Mouse (Mus musculus): Measurements from ENCODE around the gene Gm2431.
A peak's percentile ranks its signal among the peaks of the same experiment; 100 is the strongest.
"Not testable (repeated sequence)": the region's sequence is repeated elsewhere in the genome, so short reads cannot be mapped to it uniquely, and the experiment has no call there.

Gm2431 gene

GRCm38 (mm10) chr7:142258254-142258653 lies at the start of gene Gm2431:
Gm2431 (minus strand) TSS chr7:142258354.
- DNase-seq = not testable (repeated sequence)

- not testable (repeated sequence) for DNase-seq
These were observed 45.8 kb upstream of the Gm2431 start for GRCm38 (mm10) chr7:142303929-142304328.

GRCm38 (mm10) chr7:142303249-142303648 lies 45.1 kb upstream of the Gm2431 start, which contains the start of gene Krtap5-4:
Krtap5-4 (plus strand) TSS chr7:142303549.
- DNase-seq = no peak

- DNase-seq = not testable (repeated sequence)
These were observed 38.9 kb upstream of the Gm2431 start, which contains the start of gene Krtap5-1 for GRCm38 (mm10) chr7:142297018-142297417. Krtap5-1 (minus strand) TSS chr7:142297118.

GRCm38 (mm10) chr7:142296108-142296507 lies 38.0 kb upstream of the Gm2431 start:
- DNase-seq = not testable (repeated sequence)

GRCm38 (mm10) chr7:142295418-142295817 lies 37.3 kb upstream of the Gm2431 start:
- no peak for DNase-seq

- peak; percentile 37 to 40 for DNase-seq
These were observed 35.7 kb upstream of the Gm2431 start for GRCm38 (mm10) chr7:142293851-142294250.

- DNase-seq = not testable (repeated sequence)
These were observed 27.9 kb upstream of the Gm2431 start for GRCm38 (mm10) chr7:142285910-142286612.

- DNase-seq = no peak
These were observed 27.1 kb upstream of the Gm2431 start for GRCm38 (mm10) chr7:142285130-142285835.

GRCm38 (mm10) chr7:142284615-142285080 lies 26.5 kb upstream of the Gm2431 start:
- peak; percentile 89 to 90 for DNase-seq

GRCm38 (mm10) chr7:142284023-142284591 lies 26.0 kb upstream of the Gm2431 start:
- DNase-seq = peak; percentile 68 to 69

GRCm38 (mm10) chr7:142282847-142283246 lies 24.7 kb upstream of the Gm2431 start:
- DNase-seq = not testable (repeated sequence)

- not testable (repeated sequence) for DNase-seq
These were observed 21.1 kb upstream of the Gm2431 start for GRCm38 (mm10) chr7:142279291-142279690.

- peak; percentile 66 for DNase-seq
These were observed 20.0 kb upstream of the Gm2431 start for GRCm38 (mm10) chr7:142278183-142278582.

- DNase-seq = not testable (repeated sequence)
These were observed 16.1 kb upstream of the Gm2431 start, which contains the start of gene Gm4559 for GRCm38 (mm10) chr7:142274263-142274662. Gm4559 (minus strand) TSS chr7:142274363.

- peak; percentile 24 to 44 for DNase-seq
These were observed 2.6 kb downstream of the Gm2431 start for GRCm38 (mm10) chr7:142255517-142255916.

GRCm38 (mm10) chr7:142249824-142250223 lies 8.3 kb downstream of the Gm2431 start:
- no peak for DNase-seq

- DNase-seq = no peak
These were observed 17.2 kb downstream of the Gm2431 start, which contains the start of gene Gm40460 for GRCm38 (mm10) chr7:142240978-142241377. Gm40460 (minus strand) TSS chr7:142241078.

- no peak for DNase-seq
These were observed 26.6 kb downstream of the Gm2431 start for GRCm38 (mm10) chr7:142231540-142231939.

GRCm38 (mm10) chr7:142229871-142230270 lies 28.3 kb downstream of the Gm2431 start, which contains the start of gene Krtap5-5:
Krtap5-5 (minus strand) TSS chr7:142229971.
- not testable (repeated sequence) for DNase-seq

- no peak for DNase-seq
These were observed 33.6 kb downstream of the Gm2431 start for GRCm38 (mm10) chr7:142224518-142224917.

- DNase-seq = not testable (repeated sequence)
These were observed 46.0 kb downstream of the Gm2431 start for GRCm38 (mm10) chr7:142212136-142212535.

GRCm38 (mm10) chr7:142211559-142211958 lies 46.6 kb downstream of the Gm2431 start, which contains the start of gene Gm7579:
Gm7579 (plus strand) TSS chr7:142211859.
- no peak for DNase-seq
